Mouse (Mus musculus) right cerebral cortex, postnatal 4 days (tissue): ENCODE results near the gene Mmab.

Experiments used
- DNase-seq: peaks from one replicate; pipeline ENCODE4 v3.0.0-alpha.2; 2022

The Mmab gene

GRCm38 (mm10) chr5:114428621-114429020, 15.2 kb downstream of the Mmab start:
- DNase-seq = no peak

- no peak for DNase-seq
Measured at GRCm38 (mm10) chr5:114426732-114427131, 17.1 kb downstream of the Mmab start.

DNA sequence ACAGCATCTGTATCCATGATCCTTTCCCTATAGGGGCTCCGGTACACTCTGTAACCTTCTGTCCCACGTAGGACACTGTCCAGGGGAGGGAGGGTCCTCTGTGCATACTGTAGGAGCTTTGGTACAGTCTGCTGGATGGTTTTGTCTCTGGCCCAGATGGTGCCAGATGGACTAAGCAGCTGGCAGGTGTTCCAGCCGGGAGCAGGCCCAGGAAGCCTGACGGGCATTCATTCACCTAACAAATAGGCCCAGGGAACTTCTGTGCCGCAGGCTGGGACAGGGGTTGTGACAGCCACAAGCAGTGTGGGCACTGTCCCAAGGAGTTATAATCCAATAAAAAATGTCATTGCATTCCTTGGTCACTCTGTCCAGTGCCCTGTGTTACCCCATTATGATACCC, 19.9 kb downstream of the Mmab start:
- no peak for DNase-seq

DNA sequence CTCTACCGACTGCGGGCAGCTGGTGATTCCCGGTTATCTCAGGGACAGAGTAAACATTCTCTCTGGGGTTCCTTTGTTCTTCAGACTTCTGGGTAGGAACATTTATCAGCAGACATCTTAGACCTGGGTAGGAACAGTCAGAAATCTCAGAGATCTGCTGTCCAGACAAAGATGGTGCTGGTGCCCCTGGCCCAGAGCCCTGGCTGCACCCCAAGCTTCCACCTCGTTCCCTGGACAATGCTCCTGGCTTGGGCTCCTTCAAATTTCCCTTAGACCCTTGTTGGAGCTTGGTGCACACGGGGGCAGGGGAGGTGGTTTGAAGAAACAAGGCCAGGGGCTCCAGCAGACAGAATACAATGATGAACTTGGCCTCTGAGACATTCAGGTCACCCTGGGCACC, 21.3 kb downstream of the Mmab start:
- no peak for DNase-seq

- DNase-seq = no peak
Measured at GRCm38 (mm10) chr5:114421561-114422298, 22.1 kb downstream of the Mmab start.

DNA sequence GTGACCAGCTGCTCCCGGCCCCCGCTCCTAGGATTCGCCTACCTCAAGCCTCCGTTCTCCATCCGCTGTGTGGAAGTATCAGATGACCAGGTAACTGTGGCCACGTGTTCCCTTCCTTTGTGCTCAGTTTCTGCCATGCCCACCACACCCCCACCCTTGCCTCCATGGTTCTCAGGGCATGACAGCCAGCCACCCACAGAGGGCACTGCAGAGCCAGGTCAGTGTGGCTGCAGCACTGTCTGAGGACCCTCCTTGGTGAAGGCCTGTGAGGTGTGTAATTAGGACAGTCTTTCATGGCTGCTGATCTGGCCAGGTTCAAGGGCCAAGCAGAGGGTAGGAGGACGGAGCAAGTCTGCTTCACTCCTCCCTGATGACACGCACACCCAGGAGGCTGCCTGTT, 25.3 kb downstream of the Mmab start:
- peak; percentile 29 for DNase-seq

DNA sequence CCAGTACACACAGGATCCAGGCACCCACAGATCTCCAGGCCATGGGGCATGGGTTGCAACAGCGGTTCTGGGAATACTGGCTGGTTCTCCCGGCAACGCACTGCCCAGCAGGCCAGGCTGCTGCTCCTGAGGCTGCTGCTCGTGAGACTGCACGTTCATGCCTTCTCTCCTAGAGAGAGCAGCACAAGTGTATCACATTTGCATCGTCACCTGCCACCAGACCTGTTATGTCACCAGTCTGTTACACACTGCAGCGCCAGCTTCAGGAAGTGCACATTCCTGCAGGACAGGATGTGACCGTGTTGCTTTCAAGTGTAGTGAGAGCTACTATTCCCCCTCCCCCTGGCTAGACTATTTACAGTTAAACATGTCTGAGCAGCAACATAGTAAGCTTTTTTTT, 27.0 kb downstream of the Mmab start:
- DNase-seq = no peak

DNA sequence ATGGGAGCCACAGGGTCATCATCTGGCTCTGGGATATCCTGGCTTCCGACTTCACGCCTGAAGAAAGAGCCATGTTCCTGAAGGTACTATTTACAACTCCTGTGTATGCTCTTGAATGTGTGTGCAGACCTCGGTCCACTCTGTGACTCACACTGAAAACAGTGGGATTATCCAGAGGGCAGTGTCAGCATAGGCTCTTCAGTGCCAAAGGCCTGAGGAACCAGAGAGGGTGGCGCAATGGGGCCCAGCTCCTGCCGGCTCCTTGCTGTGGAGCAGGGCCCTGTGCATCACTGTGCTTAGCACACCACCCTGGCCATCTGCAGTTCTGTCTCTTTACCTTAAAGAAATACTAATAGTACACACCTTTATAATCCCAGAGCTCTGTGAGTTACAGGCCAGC, 28.3 kb downstream of the Mmab start:
- DNase-seq = no peak

GRCm38 (mm10) chr5:114413067-114413735, 30.7 kb downstream of the Mmab start:
- DNase-seq = no peak

GRCm38 (mm10) chr5:114412361-114412998, 31.4 kb downstream of the Mmab start:
- no peak for DNase-seq

GRCm38 (mm10) chr5:114410429-114410828, 33.4 kb downstream of the Mmab start:
- no peak for DNase-seq

GRCm38 (mm10) chr5:114408846-114409245, 35.0 kb downstream of the Mmab start:
- DNase-seq = no peak

GRCm38 (mm10) chr5:114407810-114408209, 36.0 kb downstream of the Mmab start:
- DNase-seq = no peak

DNA sequence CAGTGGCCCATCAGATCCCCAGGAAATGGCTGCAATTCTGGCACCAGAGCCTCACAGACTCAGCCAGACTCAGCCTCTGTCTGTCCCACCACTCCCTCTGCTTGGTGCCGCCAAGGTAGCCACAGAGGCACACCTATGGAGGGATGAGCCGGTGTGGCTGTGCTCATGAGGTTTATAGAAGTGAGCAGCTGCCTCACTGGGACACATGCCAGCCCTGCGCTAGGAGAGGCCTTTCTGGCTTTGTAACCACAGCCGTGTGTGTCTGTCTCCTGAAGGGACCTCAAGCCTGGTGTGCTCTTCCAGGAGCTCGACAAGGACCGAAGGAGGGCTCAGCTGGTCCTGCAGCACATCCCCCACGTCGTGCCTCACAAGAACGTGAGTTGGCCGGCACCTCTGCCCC, 36.6 kb downstream of the Mmab start:
- DNase-seq = no peak

- DNase-seq = no peak
Measured at GRCm38 (mm10) chr5:114406592-114406991, 37.3 kb downstream of the Mmab start.

GRCm38 (mm10) chr5:114393169-114393568, 50.7 kb downstream of the Mmab start:
- no peak for DNase-seq

GRCm38 (mm10) chr5:114384448-114384847, 59.4 kb downstream of the Mmab start:
- DNase-seq = no peak

DNA sequence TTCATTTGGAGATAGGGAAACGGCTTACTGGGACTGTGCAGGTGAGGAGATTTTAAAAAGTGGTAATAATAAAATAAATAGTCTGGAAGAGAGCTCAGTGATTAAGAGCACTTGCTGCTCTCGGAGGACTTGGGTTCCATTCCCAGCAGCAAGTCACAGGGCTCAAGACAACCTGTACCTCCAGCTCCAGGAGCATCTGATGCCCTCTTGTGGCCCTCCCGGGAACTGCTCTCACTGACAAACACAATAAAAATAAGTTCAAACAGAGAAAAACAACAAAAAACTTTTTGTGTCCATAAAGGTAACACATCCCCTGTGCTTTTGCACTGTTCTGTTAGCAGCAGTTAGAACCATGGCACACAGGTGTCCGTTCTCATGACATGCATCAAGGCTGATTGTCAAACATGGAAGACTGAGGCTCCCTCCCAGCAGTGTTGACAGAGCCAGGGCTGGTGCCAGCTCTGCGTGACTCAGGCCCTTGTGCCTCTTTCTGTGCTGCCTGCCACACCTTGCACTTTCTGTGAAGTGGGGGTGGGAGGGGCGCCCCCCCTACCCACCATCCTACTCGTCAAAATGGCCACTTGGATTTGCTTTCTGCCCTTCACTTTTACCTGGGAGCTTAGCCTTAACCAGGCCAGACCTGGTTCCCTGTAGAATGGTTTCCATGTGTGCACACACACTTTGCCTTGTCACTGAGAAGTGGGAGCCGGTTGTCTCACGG, 60.5 kb downstream of the Mmab start:
- DNase-seq = peak; percentile 57
